Mouse (Mus musculus) Muller cell, postnatal 12 days (primary cell): ENCODE results near the gene Gm14226.
A peak's percentile ranks its signal among the peaks of the same experiment; 100 is the strongest.
"Not testable (repeated sequence)": the region's sequence is repeated elsewhere in the genome, so short reads cannot be mapped to it uniquely, and the experiment has no call there.

ENCODE experiments used
- DNase-seq: peaks from one replicate; pipeline ENCODE4 v3.0.0-alpha.2; 2015; ENCODE audit errors: inconsistent ontology term

Gm14226 gene

DNA sequence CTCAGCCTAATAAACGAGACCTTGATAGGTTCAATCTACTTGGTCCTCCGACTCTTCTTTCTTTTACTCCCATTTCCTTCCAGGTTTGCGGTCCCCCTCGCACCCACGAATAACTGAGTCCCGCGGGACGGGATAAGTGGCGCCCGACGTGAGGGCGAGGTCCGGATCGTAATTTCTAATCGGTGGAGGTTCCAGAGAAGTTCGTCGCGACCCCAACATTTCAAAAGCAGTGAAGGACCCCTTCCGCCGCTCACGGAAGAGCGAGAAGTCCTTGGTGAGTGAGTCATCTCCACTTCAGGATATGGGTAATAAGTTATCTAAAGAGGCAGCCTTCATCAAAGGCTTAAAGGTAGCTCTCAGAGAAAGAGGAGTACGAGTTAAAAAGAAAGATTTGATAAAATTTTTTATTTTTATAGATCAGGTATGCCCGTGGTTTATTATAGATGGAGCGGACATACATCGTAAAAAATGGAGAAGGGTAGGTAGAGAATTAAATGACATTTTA lies at the start of gene Gm14226:
TSS of gene Gm14226 (plus strand) at position 16 of the 505 bp plus-strand sequence.
- DNase-seq, result not testable (repeated sequence)

DNA sequence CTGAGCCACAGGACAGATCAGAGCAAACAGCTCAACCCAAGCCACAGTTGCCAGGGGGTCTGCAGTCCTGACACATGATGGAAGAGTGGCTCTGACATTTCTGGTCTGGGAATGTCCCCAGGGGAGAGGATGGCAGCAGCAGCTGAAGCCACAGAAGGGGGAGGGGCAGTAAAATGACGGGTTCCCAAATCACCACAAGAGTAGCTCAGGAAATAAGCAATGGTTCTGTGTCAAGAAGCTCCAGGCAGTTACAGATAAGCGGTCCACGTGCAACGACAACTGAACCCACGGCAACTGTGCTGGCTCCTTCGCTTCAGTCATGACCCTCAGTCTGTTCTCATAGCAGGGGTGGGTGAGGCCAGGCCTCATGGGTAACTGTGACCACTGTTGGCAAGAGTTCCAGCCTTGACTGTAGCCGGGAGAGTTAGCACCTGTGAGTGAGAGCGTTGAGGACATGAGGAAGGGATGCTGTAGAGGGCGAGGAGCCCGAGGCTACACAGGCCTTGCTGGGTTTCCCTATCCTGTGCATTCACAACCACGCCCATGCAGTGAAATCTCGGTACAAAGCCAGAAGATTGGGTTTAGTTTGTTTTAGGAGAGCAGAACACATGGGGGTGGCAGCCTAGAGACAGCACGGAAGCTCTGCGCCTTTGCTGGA lies 48.2 kb upstream of the Gm14226 start:
- DNase-seq, result not testable (repeated sequence)

- no peak for DNase-seq
Measured at GRCm38 (mm10) chr2:154971919-154972692, 46.0 kb upstream of the Gm14226 start.

DNA sequence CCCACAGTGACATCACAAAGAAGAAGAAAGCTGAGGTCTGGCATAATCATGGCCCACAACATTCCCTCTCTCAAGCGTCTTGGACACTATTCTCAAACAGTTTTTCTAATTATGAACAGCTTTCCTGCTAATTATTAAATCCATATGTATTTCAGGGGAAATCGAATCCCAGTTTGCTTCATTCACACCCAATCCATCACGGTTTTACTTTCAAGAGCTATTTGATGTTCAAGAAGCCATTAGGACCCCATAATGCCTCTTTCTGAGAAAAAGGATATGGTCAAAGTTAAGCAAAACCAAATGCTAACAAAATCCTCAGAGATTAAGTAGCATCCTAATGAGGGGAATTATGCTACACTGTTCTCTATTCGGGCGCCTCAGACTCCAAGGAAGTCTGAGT lies 45.1 kb upstream of the Gm14226 start:
- DNase-seq, result no peak

- no peak for DNase-seq
Measured at GRCm38 (mm10) chr2:154986609-154987008, 31.5 kb upstream of the Gm14226 start.

DNA sequence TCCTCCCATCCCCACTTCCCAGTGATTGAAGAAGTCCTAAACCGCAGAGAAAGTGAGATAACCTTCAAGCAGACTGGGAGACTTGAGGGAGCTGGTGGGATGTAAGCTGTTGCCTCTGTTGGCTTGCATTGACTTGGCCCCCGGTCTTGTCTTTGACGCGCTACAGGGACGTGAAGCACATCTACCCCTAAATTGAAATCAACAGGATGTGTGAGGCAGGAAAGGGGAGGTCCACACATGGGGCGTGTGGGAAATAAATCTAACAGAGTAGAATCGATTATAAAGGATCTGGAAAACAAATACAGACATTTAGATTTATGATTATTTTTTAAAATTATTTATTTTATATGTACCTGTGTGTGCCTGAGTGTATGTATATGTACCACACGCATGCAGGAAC lies 26.7 kb upstream of the Gm14226 start:
- no peak for DNase-seq

DNA sequence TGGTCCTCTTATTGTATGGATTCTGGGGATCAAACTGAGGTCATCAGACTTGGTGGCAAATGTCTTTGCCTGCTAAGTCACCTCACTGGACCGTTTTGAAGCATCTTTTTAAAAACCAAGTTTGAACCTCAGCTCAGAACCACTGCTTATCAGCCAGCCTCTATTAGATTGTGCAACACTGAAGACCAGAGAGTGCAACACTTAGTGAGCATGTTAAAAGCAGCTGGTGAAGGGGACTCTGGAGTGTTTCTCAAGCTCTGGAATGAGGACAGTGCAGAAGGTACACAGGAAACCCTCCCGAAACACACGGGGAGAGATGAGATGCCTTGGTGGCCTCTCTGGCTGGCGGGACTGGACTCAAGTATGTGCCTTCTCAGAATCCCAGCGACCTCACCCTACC lies 26.0 kb upstream of the Gm14226 start:
- no peak for DNase-seq

DNA sequence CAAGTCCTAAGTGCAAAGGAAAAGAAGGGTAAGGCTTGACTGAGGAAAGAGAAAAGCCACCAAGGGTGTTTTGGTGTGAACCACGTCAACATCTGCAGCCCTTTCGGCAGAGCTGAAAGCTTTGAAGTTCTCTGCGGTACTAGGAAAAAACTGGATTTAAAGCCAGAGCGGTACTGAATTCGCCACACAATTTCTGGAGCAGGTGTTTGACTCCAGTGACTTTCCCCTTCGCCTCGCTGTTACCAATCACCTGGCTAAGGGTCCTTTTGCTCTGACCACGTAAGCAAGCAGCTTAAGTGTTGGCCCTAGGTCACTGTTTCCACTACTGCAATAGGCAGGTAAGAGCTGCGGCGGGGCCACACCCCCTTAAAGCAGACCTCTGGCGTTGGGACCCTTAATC lies 12.6 kb upstream of the Gm14226 start:
- DNase-seq, result no peak

DNA sequence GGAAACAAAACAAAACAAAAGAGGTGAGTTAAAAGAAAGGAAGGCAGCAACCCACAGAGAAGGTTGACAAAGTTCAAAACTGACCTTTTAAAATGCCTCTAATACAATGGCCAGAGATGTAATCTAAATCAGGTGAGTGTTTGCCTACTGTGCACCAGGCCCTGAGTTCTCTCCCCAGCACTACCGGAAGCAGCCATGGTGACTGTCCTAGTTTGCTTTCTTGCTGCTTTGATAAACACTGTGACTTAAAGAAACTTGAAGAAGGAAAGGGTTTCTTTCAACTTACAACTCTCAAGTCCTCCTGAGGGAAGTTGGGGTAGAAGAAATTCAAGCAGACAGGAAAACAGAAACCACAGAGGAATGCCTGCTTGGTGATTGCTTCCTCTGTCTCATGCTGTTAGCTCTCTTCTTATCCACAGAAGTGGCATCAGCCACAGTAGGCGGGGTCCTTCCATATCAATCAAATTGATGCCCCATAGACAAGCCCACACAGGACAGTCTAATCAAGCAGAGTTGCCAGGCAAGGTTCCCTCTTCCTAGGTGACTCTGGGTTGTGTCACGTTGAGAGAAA lies 6.9 kb upstream of the Gm14226 start:
- no peak for DNase-seq

- DNase-seq, result no peak
Measured at GRCm38 (mm10) chr2:155012991-155013390, 5.1 kb upstream of the Gm14226 start.

DNA sequence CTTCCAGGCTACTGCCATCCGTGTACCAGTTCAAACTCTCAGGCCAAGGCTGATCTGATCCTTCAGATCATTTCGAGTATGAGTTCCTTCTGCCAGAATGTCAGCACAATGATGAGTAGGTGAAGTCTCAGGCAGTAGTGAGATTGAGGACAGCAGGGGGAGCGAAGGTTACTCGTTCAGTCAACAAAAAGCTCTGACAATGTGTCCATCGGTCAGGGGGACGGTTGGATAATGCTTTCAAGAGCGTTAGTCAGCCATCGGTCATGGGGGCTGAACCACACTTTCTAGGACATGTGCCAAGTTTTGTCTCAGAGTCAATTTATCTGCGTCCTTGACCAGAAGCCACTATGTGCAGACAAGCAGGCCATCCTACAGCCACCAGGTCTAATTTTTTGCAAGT lies 1.3 kb upstream of the Gm14226 start:
- DNase-seq, result not testable (repeated sequence)

DNA sequence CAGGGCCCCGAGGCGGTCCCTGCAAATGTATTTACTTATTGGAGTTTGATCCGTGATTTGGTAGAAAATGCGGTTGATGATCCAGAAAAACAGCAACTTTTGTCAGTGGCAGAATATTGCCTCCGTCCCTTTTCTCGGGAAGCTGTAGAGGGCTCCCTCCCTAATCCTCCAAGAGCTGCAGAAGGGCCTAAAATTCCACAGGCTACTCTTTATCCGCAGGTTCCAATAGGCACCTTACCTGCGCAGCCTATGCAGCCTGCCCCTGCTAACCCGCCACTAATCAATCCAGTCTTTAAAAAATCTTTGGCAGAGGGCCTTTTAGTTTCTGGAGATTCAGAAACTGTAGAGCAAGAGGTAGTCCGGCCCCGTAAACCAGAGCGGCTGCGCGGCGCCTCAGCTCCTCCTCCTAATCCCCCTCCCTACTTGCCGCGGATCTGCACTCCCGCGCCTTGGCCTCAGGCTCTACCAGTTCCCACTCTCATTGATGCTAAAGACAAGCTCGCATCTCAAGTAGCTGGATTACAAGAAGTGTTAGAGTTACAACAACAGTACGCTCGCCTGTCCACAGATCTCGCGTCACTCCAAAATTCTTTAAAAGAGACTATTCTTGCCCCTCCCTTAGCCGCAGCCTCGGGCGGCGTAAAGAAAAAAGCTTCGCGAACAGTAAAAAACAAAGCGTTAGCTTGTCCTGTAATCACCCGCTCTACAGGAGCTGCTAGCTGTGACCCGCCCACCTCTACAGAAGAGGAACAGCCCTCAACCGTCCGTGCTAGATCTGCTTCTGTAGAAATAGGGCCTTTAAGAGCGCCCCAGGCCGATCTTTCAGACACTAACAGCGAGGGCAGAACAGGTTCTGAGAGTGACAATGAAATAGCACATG lies 936 bp downstream of the Gm14226 start:
- DNase-seq, result peak; percentile 79

DNA sequence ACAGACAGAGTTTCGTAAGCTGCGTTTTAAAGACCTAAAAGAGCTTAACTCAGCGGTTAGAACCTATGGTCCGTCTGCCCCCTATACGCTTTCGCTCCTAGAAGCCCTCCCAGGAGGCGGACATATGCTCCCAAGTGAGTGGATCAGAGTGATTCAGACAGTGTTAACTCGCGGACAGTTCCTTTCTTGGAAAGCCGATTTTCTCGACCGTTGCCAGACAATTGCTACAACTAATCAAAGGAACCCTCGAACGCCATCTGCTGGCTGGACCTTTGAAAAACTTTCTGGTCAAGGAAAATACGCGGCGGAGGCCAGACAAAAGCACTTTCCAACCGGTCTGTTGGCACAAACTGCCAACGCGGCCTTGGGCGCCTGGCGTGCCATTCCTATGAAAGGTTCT lies 1.6 kb downstream of the Gm14226 start:
- peak; percentile 92 for DNase-seq

DNA sequence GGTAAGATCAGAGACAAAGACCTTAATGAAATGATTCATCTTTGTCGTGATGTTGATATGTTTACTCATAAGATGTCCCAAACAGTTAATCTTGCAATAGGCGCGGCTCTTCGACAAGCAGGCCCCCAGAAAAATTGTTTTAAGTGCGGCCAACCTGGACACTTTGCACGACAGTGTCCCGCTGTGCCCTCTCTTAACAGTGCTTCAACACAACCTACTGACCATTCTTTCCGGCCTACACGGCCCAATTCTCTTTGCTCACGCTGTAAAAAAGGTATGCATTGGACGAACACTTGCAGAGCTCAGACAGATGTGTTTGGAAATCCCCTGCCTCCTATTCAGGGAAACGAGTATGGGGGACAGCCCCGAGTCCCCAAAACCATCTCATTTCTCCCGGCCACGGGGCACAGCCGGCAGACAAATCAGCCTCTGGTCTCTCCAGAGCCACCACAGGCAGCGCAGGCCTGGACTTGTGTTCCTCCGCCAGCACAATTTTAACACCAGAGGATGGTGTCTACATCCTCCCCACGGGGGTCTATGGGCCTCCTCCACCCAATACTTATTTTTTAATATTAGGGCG lies 2.3 kb downstream of the Gm14226 start:
- DNase-seq, result not testable (repeated sequence)

DNA sequence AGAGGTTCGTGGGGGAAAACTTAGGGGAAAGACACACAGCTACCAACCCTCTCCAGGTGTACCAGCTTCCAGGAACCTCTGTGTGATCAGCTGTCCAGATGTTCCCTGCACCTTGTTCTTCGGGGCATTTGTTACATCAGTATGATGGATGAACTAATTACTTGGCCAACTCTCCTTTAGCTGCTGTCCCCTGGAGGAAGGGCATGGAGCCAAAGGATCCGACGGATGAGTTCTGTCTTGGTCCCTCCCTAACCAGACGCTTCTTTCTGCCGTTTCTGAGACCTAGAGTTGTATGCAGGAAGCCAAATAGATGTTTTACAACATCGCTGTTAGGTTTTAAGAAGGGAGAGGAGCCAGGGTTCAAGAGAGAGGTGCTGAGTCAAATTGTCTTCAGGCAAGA lies 12.8 kb downstream of the Gm14226 start:
- DNase-seq, result no peak

DNA sequence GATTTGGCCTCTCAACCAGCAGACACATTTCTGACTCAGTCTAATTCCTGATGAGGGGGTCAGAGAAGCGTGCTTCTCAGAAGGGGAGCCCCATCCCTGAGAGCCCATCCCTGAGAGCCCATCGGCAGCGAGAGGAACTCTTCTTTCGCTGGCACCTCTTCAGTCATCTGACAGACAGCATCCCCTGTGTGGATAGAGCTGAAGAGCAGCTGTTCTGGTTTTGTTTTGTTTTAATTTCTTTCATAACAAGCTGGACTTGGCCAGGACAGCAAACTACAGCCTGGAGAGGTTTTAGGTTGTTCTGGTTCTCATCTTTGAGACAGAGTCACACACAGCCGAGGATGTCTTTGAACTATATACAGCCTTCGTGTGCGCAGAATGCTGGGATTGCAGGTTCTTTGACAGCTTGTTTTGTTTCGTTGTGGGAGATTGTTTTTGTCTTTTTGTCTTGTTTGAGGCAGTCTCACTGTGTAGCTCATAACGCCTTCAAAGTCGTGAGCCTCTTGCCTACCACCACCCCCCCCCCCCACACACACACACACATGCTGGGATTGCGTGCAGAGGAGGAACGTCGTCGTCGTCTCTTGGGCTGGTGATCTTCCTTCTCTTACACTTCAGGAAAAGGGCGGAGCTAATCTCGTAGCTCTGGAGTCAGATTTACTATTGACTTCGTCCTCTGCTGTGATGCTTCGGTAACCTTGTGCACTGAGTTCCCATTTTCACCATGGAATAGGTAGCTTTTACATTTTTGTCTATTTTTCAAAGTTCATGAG lies 15.1 kb downstream of the Gm14226 start:
- no peak for DNase-seq

- DNase-seq, result no peak
Measured at GRCm38 (mm10) chr2:155039956-155040355, 21.9 kb downstream of the Gm14226 start.

DNA sequence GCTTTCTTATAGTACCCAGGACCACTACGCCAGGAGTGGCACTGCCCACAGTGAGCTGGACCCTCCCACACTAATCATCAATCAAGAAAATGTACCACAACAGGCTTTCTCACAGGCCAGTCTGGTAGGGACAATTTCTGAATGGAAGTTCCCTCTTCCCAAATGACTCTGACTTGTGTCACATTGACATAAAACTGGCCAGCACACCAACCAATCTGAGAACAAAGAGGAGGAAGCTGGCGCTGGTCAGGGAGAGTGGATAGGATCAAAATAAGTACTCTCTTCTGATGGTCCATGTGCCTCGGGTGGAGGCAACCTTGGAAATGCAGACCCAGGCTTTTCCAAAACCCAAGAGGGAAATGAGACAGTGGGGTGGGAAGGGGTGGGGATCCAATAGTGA lies 26.5 kb downstream of the Gm14226 start:
- no peak for DNase-seq

DNA sequence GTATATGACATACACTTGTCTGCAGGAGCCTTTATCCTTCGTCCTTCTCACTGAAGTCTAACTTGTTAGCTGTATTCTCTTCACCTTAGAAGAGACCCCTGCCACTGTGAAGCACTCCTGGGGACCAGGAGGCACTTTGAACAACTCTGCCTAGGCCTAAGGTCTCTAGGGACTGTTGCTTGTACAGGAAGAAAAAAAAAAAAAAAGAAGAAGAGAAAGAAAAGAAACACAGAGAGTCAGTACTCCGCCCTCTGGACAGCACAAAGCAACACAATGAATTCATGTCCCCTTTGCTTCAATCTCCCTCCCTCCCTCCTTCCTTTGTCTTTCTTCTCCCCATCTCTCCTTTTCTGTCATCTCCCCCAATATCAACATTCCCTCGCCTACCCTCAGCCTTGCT lies 27.0 kb downstream of the Gm14226 start:
- DNase-seq, result no peak

- DNase-seq, result no peak
Measured at GRCm38 (mm10) chr2:155046803-155047202, 28.7 kb downstream of the Gm14226 start.
